Comparison of ENCODE assay signal across 9 mouse cellular contexts in the genomic region with DNA sequence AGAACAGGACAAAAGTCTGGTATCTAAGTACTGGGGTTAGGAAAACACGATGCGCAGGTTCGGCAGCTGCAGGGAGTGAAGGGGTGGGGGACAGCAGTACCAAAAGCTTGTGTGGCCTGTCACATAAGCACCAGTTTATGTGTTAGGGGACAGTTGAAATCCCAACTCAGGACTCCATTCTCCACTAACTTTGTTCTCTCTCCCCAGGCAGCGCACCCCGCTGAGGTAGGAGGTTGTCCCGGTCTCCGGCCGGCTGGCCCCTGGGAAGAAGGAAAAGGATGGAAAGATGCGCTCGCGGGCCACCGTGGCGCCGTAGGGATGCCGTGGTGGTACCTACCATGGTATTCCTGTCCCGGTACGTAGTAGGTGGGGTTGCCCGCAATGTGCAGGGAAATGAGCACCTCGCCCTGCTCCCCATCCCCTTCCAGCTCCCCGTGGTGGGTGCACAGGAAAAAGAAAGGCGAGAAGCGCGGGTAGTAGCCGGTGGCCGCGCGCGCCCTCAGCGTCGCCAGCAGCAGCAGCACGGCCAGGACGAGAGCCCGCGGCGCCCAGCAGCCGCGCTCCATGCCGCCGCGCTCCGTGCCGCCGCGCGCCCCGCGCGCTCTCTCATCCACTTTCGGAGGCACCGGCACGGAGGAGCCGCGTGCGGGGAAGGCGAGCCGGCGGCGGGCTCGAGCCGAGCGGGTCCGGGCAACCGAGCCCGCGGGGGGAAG. TPM values are rescaled to one million over a fixed set of nuclear protein-coding genes. Genes with fewer than 3 reads are reported as not detected.
DNase-seq lines count a peak whose midpoint lies in the region; ATAC-seq lines count a peak whose summit lies in the region.
"Had no signal": no experiment of that assay in that cellular context is flagged by ENCODE, and none has a peak within 500 bp of the region (broad histone marks: within the 10 kb centered on the region; RNA-seq: fewer than 3 reads in every experiment).

No protein-coding gene starts in this region.

- peak; percentile 81 for ATAC-seq in forebrain, embryonic 14.5 days
- peak; percentile 18; the same call in 1 of the 2 replicates for ATAC-seq in limb, embryonic 12.5 days (ENCODE audit: insufficient number of reproducible peaks, insufficient read depth, low FRiP score, low TSS enrichment, low read depth)

- peaks cover 83% of the 10 kb centered on the region for H3K27me3 ChIP-seq in heart, embryonic 10.5 days (ENCODE audit: insufficient read depth, poor library complexity, severe bottlenecking)
- peaks cover 31% of the 10 kb centered on the region for H3K27me3 ChIP-seq in forebrain, embryonic 14.5 days (replicated peaks; ENCODE audit: control insufficient read depth, insufficient read depth, low read length)
- H3K27me3 ChIP-seq in limb, embryonic 12.5 days: peaks cover 81% of the 10 kb centered on the region

- peak overlapping the region; percentile 69 for H3K4me3 ChIP-seq in heart, embryonic 10.5 days
- peak overlapping the region; percentile 58 for H3K4me3 ChIP-seq in forebrain, embryonic 14.5 days (ENCODE audit: low read depth, low read length)
- H3K4me3 ChIP-seq in limb, embryonic 12.5 days (replicated peaks): peak overlapping the region; percentile 60

- peak; percentile 77 for DNase-seq in heart, embryonic 10.5 days (ENCODE audit: low spot score)
- DNase-seq in heart, adult 8-10 months (ENCODE audit: low spot score): no peak
- peak; percentile 6 for DNase-seq in urinary bladder, postnatal 14 days (ENCODE audit: low spot score)
- no peak for DNase-seq in urinary bladder, postnatal 4 days (ENCODE audit: low spot score in 2 of 2)
- peak; percentile 13 for DNase-seq in forebrain, embryonic 14.5 days (ENCODE audit: low spot score)
- DNase-seq in retina, postnatal 1 day: peak; percentile 61
- no peak for DNase-seq in layer of hippocampus, adult 8-10 months (ENCODE audit: low spot score in 2 of 2)

- no peaks in the 10 kb centered on the region for H3K9me3 ChIP-seq in heart, embryonic 10.5 days
- H3K9me3 ChIP-seq in forebrain, embryonic 14.5 days (replicated peaks; ENCODE audit: control insufficient read depth, low read length): no peaks in the 10 kb centered on the region
- no peaks in the 10 kb centered on the region for H3K9me3 ChIP-seq in limb, embryonic 12.5 days

- H3K9ac ChIP-seq in forebrain, embryonic 14.5 days (ENCODE audit: low read length): peak overlapping the region; percentile 78
- peak overlapping the region; percentile 65 for H3K9ac ChIP-seq in limb, embryonic 12.5 days (replicated peaks)

- peaks cover 19% of the 10 kb centered on the region for H3K4me1 ChIP-seq in heart, embryonic 10.5 days
- peaks cover 3% of the 10 kb centered on the region for H3K4me1 ChIP-seq in forebrain, embryonic 14.5 days (ENCODE audit: control insufficient read depth, insufficient read depth, low read length)
- peaks cover 6% of the 10 kb centered on the region for H3K4me1 ChIP-seq in limb, embryonic 12.5 days (replicated peaks)

- H3K4me2 ChIP-seq in forebrain, embryonic 14.5 days (ENCODE audit: low read length): peak overlapping the region; percentile 88
- H3K4me2 ChIP-seq in limb, embryonic 12.5 days: peak overlapping the region; percentile 95

- no peaks in the 10 kb centered on the region for H3K36me3 ChIP-seq in heart, embryonic 10.5 days
- no peaks in the 10 kb centered on the region for H3K36me3 ChIP-seq in forebrain, embryonic 14.5 days (ENCODE audit: control insufficient read depth, insufficient read depth, low read length)
- no peaks in the 10 kb centered on the region for H3K36me3 ChIP-seq in limb, embryonic 12.5 days

- under 1% methylated on average over 65 of the region's 65 CpGs for WGBS in heart, embryonic 10.5 days
- under 1% methylated on average over 49 of the region's 65 CpGs for WGBS in forebrain, embryonic 14.5 days
- under 1% methylated on average over 63 of the region's 65 CpGs for WGBS in limb, embryonic 12.5 days

- H3K27ac ChIP-seq in heart, embryonic 10.5 days: peak overlapping the region; percentile 83
- peak overlapping the region; percentile 2; the same call in 1 of the 2 replicates for H3K27ac ChIP-seq in forebrain, embryonic 14.5 days (ENCODE audit: low read depth, low read length)
- no peak overlapping the region for H3K27ac ChIP-seq in limb, embryonic 12.5 days

RNA-seq across cellular contexts. Expression of a gene that starts 0.5 kb away (rescaled TPM):
- polyA plus RNA-seq in heart, embryonic 10.5 days (2016; fragmentation: Nextera tagmentation; extraction: Ambion mirVana): 2.7 and 16.9 TPM in 2 replicates
- 1 to 10 TPM; 3.2 to 4.2 (median 4.1) TPM for total RNA-seq in heart, adult 8-10 months (2022)
- 55.4 and 61.7 TPM in 2 replicates for polyA plus RNA-seq in forebrain, embryonic 14.5 days (2014; fragmentation: Nextera tagmentation; extraction: Ambion mirVana)
- 1.7 and 2.0 TPM in 2 replicates for polyA plus RNA-seq in limb, embryonic 12.5 days (2016; fragmentation: Nextera tagmentation; extraction: Ambion mirVana)
- total RNA-seq in layer of hippocampus, adult 8-10 months (2022): 10 to 100 TPM; 35.3 to 49.0 (median 41.5) TPM
- total RNA-seq: MEL had no signal

Comparison
In these comparisons a context has a peak if more than half of its experiments do, and no peak if none do; other contexts are left out.
1. DNase-seq: peak in heart, embryonic 10.5 days (single experiment), urinary bladder, postnatal 14 days (single experiment), forebrain, embryonic 14.5 days (single experiment) and retina, postnatal 1 day (single experiment); none in heart, adult 8-10 months (single experiment), urinary bladder, postnatal 4 days (0 of 2) and layer of hippocampus, adult 8-10 months (0 of 2).
2. Peak in every context shown above with its lines, with median percentiles within 50 percentile points of each other: H3K4me3 ChIP-seq.